Mouse (Mus musculus) right cerebral cortex, postnatal 4 days (tissue): ENCODE measurements at regions not wholly inside any gene's neighbourhood (a gene's known extent, or its start where the extent isn't known, plus 50 kb on each side); places are given as distances from the start of the nearest gene placed in this dataset.

Experiments used
- DNase-seq: peaks from one replicate; pipeline ENCODE4 v3.0.0-alpha.2; 2022

DNA sequence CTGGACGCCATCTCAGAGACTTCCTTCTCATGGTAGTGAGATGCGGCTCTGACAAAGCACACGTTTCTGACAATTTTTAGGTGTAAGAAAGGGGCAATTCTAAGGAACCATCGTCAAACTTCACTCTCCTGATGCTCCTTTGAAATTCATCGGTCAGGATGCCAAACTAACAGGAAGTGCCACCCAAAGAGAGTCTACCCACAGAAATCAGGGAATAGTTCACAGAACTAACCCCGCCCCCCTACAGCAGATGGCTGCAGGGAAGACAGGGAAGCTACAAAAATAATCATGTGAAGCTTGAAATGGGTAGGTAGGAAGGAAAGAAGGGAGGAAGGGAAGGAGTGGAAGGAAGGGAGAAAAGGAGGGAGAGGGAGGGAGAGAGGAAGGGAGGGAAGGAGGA lies 240.1 kb upstream of the Eif4g2 start:
- no peak for DNase-seq

DNA sequence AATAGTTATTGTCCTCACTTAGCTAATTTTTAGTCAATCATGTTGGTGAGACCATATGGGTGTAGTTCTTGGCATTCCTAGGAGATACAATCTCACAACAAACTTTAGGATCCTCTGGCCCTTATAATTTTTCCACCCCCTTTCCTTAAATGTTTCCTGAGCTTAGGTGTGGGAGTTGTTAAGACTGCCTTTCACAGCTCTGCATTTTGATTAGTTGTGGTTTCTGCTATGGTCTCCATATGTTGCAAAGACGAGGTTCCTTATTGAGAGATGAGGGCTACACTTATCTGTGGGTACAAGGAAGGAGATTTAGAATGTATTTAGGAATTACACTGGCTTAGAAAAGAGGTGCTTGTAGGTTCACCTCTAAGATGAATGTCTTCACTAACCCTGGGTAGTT lies 237.1 kb upstream of the Eif4g2 start:
- DNase-seq, result no peak

DNA sequence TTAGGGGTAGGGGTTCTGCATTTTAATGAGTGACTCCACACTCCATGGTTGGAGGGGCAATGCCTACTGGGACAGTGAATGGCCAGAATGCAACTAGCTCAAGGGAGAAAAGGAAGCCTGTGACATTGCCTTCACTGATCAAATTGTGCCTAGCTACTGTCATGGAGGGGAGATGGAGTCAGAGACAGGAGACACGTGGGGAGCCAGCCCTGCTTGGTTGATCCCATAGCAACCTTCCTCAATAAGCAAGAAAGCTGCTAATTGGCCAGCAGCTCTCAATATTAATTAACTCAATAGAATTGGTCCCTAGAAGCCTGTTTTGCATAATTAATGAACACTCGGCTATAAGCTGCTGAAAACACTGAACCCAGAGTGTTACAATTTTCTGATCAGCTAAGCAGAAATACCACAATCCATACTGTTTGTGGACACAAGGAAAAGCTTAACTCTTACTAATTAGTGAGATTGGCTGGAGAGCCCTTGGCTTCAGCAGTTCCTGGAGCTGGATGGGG lies 233.7 kb upstream of the Eif4g2 start:
- no peak for DNase-seq

DNA sequence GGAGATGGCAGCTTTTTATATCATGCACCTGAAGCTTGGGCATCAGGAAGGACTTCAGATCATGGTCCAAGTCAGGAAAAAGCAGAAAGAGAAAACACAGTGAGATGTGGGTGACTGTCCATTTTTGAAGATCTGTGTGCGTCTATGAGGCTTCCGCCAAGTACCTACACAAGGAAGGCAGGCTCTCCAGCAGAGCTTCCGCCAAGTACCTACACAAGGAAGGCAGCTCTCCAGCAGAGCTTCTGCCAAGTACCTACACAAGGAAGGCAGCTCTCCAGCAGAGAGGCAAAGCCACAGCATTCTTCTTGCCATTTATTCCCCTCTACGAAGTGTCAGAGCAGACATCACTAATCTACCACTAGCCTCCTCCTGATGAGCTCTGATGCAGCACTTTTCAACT lies 231.1 kb upstream of the Eif4g2 start:
- no peak for DNase-seq

DNA sequence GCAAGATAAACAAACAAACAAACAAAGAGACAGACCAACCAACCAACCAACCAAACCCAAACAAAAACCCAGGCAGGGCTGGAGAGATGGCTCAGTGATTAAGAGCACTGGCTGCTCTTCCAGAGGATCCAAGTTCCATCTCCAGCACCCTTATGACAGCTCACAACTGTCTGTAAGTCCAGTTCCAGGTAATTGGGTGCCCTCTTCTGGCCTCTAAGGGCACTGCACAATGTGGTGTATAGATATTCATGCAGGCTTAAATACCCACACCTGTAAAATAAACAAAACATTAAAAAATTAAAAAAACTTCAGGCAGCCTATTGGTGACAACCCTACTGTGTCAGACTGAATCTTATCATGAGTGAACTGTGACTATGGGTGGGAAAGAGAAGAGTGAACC lies 222.4 kb upstream of the Eif4g2 start:
- no peak for DNase-seq

DNA sequence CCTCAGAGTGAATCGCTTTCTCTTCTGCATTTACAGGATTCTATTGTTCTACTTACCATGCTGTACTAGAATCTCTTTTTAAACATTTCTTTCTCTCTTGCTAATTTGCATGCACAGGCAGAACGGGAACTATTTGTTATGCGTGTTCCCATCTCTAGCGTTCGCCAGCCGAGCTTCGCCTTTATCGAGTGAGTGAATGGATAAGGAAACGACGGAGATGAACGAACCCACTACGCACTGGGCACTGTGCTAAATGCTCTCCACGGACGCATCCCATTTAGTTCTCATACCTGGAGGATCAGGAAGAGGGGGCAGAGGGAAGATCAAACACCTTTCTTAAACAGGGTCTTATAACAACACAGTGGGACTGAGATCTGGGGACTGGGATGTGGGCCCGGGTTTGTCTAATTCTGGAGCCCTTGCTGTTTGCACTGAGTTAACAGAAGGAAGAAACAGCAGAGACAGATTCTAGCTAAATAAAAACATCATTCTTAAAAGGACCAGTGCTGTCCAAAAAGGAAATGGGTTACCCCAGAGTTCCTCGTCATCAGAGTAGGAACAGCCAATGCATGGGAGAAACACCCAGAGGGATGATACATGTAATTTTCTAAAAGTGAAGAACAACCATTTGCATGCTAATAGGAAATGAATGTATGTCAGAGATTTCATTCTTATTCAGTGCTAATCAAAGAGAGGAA lies 219.1 kb upstream of the Eif4g2 start:
- DNase-seq, result peak; percentile 57

DNA sequence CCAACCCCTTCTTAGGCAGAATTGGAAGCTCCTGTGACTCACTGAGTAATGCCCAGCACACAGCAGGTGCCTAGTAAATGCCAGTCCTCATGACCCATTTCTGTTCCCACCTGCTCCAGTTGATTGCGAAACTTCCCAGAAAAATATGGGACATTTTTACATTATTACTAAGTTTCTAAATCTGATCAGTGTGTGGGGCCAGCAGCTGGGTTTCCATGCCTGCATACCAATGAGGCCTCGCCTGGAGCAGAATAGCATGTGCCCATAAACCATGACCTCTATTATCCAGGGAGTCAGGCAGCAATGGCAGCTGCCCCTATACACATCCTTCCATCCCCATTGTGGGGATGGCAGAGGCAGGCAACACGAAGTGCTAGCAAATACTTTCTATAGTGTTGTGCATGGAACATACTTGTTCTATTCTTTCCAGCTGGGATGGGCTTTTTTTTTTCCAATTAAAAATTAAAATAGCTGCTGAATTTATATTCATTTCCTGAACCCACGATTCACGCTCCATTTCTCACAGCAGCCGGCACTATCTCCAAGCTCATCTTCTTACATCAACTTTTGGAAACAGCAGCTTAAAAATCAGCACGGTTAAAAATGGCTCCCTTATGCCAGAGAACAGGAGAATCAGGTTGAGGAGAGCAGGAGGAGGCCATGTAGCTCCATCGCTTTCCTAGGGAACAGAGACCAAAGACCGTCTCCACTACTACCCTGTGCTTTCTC lies 214.5 kb upstream of the Eif4g2 start:
- DNase-seq, result no peak

DNA sequence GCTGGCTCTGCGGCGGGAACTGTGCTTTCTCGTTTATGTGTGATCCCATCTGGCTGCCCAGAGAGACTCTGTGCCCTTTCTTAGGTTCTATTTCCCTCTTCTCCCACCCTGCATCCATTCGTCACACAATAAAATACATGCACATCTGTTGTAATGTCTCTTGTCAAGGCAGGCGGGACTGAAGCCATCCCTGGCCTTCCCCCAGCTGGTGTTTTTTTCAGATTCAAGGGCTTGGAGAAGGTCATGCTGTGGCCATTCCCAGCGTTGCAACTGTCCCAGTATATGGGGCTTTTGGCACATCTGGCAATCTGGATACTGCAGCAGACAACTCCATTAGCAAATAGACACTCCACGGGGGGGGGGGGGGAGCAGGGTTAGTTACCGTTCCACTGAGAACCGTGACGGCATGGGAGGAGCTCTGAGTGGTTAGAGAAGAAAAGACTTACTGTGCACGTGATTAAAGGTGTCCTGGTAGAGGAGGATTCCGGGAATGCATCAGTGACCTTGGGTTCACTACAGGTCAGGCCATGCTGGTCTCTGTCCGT lies 200.7 kb upstream of the Eif4g2 start:
- DNase-seq, result no peak

DNA sequence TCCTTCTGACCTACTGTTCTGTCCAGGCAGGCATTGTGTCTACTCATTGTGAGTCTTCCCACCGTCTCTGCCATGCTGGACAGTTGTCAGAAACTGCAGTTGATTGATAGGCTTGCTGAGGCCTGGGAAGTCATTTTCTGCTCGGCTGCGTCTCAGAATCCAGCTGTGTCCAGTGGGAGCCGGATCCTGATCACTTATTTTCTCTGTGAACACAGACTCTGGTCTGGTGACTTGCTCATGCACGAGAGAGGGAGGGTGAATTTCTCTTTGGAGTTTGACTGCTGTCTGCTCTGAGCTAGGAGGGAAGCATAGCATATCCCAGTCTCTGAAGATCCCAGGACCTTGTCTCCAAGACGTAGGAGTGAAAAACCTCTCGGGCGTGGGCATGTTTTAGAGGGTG lies 199.5 kb upstream of the Eif4g2 start:
- DNase-seq, result no peak

DNA sequence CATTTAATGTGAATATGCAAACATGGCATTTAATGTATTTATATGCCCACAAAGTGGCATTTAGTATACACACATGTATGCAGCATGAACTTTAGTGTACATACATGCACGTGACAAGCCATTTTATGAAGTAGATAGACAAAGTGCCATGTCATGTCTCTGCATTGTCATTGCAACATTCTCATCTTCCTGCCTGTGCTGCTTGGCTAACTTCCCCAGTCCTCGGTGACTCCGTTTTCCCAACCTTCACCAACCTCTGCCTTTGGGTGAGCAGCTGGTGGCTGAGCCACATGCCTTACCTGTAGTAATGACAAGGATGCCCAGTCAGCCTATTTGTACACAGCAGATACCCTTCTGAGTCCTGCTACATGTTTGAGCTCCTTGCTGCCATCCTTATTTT lies 194.9 kb upstream of the Eif4g2 start:
- no peak for DNase-seq

DNA sequence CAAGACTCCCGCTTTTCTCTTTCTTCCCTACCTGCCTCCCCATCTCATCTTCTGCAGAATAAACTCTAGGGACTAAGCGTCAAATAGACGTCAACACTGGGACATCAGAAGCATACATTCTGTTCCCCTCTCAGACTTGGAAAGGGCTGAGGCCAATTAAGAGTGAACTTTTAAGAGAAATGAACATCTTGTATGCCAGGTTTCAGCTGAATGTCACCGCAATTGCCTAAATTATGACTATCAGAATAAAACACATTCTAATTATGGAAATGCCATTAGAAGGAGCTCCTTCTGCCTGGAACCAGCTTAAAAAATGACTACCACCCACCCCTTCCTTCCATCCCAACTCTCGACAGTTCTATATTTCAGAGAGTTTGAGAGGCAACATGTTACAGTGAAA lies 191.0 kb upstream of the Eif4g2 start:
- DNase-seq, result no peak

DNA sequence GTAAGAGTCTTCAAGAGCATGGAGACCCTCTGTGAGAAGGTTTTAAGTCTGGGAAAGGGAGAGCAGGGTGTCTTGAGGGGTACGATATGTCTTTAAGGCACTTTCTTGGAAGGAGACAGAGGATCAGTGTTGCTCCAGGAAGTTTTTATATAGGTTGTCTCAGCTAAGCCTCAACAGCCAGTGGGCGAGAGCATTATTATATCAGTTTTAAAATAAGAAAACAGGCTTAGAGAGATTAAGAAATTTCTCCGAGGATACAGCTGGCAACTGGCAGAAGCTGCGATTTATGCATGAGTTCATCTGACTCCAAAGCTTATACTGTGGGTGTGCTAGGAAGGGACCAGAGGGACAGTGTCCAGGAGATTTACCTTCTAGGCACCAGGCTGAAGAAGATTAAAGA lies 188.0 kb upstream of the Eif4g2 start:
- DNase-seq, result no peak

DNA sequence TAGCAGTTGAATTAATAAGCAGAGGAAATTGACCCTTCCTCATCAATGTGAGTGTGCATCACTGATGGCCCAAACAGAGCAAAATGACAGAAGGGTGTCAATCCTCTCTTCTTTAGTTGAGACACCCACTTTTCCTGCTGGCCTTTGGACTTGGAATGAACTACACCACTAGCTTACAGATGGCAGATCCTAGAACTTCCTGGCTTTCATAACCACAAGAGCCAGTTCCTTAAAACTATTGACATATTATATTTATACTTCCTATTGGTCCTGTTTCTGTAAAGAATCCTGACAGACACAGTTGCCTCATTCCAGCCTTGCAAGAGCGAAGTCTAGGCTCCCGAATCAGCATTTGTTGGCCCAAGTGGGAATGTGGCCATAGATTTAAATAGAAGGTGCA lies 185.4 kb upstream of the Eif4g2 start:
- no peak for DNase-seq

DNA sequence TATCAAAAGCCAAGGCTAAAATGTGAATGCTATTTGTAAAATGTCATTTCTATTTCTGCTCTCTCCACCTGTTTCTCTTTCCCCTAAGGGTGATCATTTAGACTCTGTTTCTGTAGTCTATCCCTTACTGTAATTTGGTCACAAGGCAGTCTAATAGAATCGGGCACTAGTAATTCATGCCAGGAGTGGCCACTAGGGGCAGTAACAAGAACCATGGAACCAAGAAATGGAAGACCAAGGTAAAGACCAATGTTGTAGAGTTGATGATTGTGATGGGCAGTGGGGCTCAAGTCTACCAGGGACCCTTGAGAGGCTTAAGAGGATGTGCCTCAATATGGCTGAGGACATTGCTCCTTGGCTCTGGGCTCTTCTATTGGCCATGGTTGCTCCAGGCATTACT lies 180.5 kb upstream of the Eif4g2 start:
- no peak for DNase-seq

DNA sequence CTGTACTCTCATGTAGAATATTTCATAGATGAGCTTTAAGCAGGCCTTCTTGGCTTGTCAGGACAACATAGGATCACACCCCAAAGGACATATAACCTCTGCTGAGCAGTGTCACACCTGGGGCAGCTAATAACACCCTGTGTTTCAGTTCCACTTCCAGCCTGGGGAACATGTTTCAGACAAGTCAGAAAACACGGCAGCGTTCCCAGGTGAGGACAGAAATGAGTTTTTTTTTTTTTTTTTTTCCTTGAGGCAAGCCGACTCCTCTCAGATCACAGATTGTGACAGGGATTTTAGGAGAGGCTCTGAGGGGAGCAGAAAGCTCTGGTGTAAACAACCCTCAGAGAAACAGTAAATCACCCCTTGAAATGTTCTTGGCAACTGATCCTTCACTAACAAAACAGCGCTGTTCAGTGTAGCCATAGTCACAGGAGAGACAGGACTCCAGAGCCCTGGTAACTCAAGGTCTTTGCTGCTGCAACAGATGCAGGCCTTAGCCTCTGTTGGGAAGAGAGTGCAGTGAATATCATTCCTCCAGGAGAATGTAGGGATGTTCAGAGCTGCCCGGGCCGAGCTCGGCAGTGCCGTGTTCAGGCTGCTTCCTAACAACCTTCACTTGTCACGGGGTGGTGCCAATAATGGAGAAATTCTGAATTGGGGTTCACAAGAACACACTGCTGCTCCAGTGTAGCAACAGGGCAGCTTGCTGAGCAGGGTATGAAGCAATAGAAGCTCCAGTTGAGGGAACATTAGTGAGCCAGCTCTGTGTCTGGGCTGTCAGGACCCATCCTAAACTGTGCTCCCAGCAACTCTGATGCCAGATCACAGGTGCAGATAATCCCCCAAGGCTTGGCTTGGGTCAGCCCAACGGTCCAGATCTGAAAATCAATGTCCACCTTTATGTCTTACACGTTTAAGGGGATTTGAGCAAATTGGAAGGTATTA lies 177.1 kb upstream of the Eif4g2 start:
- DNase-seq, result no peak

DNA sequence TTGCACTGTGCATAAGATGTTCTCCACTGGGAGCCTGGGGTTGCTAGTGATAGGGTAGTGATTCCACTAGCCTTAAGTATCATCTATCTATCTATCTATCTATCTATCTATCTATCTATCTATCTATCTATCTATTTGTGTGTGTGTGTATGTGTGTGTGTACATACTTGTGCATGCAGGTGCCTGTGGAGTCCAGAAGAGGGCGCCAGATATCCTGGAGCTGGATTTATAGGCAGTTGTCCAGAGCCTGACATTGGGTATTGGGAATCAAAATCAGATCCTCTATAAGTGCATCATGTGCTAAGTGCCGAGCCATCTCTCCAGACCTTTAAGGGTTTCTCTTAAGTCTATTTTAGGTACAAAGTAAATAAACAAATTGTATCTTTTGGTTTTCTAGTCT lies 175.0 kb upstream of the Eif4g2 start:
- DNase-seq, result no peak

DNA sequence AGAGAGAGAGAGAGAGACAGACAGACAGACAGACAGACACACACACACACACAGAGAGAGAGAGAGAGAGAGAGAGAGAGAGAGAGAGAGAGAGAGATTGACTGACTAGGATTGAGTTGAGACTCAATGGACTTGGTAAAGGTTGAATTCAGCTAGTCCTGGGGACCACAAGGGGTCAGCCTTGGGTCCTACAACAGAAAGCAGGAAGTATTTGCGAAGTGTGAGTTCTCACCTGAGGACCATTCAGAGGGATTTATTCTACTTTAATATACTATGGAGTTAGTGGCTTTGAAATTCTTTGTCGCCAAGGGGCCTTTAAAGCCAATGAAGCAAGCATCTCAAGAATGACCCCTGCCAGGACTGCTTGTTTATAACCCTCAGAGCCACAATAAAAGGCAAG lies 173.4 kb upstream of the Eif4g2 start:
- no peak for DNase-seq

DNA sequence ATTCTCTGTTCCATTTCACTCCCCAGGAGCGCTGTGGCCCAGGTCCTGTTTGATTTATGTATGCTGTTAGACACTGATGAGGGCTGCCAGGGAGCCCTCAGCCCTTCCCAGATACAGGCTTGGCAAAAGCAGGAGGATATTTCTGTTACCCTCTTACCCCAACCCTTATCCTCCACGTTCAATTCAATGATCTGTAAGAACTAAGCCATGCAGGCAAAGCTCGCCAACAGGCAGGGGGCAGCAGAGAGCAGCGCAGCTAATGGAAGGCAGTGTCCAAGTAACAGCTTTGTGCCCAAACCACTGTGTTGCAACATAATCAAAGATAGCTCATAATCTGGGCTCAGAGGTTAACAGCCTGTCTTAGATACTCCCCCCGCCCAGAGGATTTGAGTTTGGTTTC lies 166.8 kb upstream of the Eif4g2 start:
- peak; percentile 82 for DNase-seq

DNA sequence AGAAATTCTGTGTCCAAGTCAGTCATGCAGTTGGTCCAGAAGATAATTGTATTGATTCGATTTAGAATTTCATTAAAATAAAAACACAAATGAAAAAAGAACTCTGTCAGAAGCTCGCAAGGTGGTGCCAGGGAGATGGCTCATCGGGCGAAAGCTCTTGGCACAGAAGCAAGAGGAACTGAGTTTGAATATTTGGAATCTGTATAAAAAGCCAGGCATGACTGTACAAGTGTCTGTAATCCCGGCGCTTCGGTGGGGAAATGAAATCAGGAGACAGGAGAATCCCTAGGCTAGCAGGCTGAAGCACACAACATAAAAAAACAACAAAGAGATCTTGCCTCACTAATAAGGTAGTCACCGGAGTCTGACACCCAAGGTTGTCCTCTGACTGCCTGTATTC lies 162.7 kb upstream of the Eif4g2 start:
- DNase-seq, result no peak

DNA sequence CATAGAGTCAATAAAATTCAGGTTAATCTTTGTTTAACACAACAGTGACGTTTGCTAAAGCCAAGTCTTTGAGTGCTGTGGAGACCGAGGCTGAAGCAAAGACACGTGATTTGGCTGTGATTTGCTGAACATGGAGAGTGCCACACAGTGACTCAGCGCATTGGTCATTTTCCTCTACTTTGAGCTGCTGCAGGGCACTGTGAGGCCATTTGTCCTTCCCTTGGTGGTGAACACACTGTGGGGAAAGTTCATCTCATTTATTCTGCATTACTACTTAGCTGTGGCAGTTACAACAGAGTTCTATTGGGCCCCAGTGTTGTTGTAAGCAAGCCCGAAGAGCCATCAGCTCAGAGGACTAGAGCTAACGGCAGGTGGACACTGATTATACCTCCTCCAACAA lies 162.2 kb upstream of the Eif4g2 start:
- DNase-seq, result no peak

DNA sequence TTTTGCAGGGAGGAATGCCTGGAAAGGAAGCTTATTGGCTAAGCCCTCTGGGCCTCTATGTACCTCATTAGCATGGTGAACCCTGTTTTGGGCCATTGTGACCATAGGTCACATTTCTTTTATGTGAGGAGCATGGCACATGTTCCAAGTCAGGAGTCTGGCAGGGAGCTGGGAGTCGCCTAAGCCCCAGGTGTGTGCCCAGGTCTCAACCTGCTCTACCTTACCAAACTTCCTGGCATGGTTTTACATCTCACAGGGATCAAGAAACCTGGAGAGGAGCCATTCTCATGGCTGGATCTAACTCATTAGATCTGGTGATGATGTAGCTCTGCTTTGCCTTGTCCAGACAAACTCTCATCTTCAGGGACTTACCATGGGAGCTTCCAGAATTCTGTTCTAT lies 161.0 kb upstream of the Eif4g2 start:
- no peak for DNase-seq

DNA sequence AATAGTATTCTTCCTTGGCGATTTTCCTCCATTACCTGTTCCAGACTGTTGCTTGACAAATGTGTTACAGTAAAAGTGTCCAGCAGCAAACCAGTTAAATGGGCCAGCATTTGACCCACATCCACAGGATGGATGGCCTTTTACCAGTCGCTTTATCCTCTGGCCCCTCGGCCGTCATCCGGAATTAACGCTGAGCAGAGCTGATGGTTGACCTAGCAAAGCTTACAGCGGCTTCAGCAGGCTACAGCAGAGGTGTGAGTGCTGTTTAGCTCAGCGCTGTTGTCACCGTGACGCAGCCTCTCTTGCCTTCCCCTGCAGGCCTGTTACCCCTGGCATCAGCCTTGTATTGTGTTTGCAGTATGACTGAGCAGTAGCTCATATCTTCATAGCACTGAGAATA lies 159.8 kb upstream of the Eif4g2 start:
- DNase-seq, result no peak

DNA sequence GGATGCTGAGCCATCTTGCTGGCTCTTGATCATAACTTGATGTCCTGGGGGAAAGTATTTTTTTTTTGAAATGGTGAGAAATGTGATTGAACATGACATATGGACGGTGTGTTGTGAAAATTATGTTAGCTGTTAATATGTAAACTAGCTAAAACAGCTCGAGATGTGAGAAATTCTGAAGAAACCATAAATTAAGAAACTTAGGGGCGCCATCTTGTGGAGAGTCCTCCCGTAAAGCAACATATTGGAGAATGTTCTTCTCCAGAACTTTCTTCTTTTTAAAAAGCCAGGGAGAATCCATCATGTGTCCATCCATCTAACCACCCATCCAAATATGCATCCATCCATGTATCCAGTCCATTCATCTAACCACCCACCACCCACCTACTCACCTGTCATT lies 158.7 kb upstream of the Eif4g2 start:
- peak; percentile 69 for DNase-seq
